Mouse (Mus musculus): ENCODE results near the gene Hrh1. TPM values are rescaled to one million over a fixed set of nuclear protein-coding genes. Genes with fewer than 3 reads are reported as not detected.

Gene Hrh1
- polyA plus RNA-seq, 1 experiment from 2014 or later = not detected

GRCm38 (mm10) chr6:114411913-114412312 lies 14.2 kb downstream of the Hrh1 start:
- no peak overlapping the region for H3K27ac ChIP-seq (replicated peaks; ENCODE audit: low read depth, low read length)
- no peak overlapping the region for H3K4me3 ChIP-seq (ENCODE audit: low read depth, low read length)
- ATAC-seq (ENCODE audit: insufficient number of reproducible peaks, low FRiP score, low TSS enrichment, low read depth) (no peak), DNase-seq (ENCODE audit: low spot score) (no peak)
- no peaks in the 10 kb centered on the region for H3K27me3 ChIP-seq (ENCODE audit: control insufficient read depth, insufficient read depth, low read length)
- 56% methylated on average over 8 of the region's 8 CpGs for WGBS
- H3K4me1 ChIP-seq (ENCODE audit: control insufficient read depth, insufficient read depth, low read length) = no peaks in the 10 kb centered on the region
- no peaks in the 10 kb centered on the region for H3K36me3 ChIP-seq (ENCODE audit: control insufficient read depth, insufficient read depth, low read length)
- no peak overlapping the region for H3K9ac ChIP-seq (ENCODE audit: low read length)
- H3K9me3 ChIP-seq (ENCODE audit: control insufficient read depth, low read length) = no peaks in the 10 kb centered on the region
- no peak overlapping the region for H3K4me2 ChIP-seq (ENCODE audit: low read depth, severe bottlenecking)

DNA sequence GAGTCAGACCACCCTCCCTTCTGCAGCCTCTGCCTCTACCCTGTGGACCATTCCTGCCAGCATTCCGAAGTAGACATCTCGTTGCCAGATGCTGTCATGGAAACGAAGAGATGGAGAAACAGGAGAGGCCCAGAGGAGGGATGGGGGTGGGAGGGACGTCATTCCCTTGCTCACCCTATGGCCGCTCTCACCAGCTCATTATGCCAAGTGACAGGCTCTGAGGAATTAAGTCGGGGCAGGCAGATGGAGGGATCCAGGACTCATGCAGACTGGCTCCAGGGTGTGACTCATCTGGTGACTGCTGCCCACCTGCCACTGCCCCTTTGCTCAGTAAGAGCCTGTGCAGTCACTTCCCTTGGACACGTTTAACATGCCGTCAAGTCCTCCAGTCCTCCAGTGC lies 16.8 kb downstream of the Hrh1 start:
- no peaks in the 10 kb centered on the region for H3K36me3 ChIP-seq (ENCODE audit: control insufficient read depth, insufficient read depth, low read length)
- DNase-seq (ENCODE audit: low spot score) = no peak
- H3K27ac ChIP-seq (replicated peaks; ENCODE audit: low read depth, low read length) = no peak overlapping the region
- WGBS = 69% methylated on average over 8 of the region's 8 CpGs
- H3K27me3 ChIP-seq (ENCODE audit: control insufficient read depth, insufficient read depth, low read length) = no peaks in the 10 kb centered on the region
- H3K4me2 ChIP-seq (ENCODE audit: low read depth, severe bottlenecking) = no peak overlapping the region
- no peak overlapping the region for H3K9ac ChIP-seq (ENCODE audit: low read length)
- no peak for ATAC-seq (ENCODE audit: insufficient number of reproducible peaks, low FRiP score, low TSS enrichment, low read depth)
- no peak overlapping the region for H3K4me3 ChIP-seq (ENCODE audit: low read depth, low read length)
- H3K4me1 ChIP-seq (ENCODE audit: control insufficient read depth, insufficient read depth, low read length) = no peaks in the 10 kb centered on the region
- no peaks in the 10 kb centered on the region for H3K9me3 ChIP-seq (ENCODE audit: control insufficient read depth, low read length)

DNA sequence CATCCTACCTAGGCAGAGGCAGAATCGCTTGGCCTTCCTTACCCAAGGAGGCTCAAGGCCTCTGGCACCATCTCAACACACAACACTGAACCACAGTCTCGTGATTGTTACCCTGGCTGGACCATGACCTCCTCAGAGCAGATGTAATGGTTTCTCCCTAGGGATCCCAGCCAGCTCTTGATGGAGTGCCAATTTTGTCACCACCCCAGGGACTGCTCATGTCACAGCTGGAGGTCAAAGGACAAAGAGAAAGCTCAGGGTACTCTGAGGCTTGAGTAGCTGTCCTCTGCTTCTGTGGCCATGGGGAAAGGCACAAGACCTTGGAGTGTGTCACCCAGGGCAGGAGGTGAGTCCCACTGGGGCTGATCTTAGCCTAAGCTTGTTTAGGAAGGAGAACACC lies 20.3 kb downstream of the Hrh1 start:
- DNase-seq (ENCODE audit: low spot score) (no peak), ATAC-seq (ENCODE audit: insufficient number of reproducible peaks, low FRiP score, low TSS enrichment, low read depth) (no peak)
- no peaks in the 10 kb centered on the region for H3K36me3 ChIP-seq (ENCODE audit: control insufficient read depth, insufficient read depth, low read length)
- no peak overlapping the region for H3K4me2 ChIP-seq (ENCODE audit: low read depth, severe bottlenecking)
- H3K4me3 ChIP-seq (ENCODE audit: low read depth, low read length) = no peak overlapping the region
- H3K9me3 ChIP-seq (ENCODE audit: control insufficient read depth, low read length) = no peaks in the 10 kb centered on the region
- H3K27ac ChIP-seq (replicated peaks; ENCODE audit: low read depth, low read length) = no peak overlapping the region
- H3K27me3 ChIP-seq (ENCODE audit: control insufficient read depth, insufficient read depth, low read length) = no peaks in the 10 kb centered on the region
- 56% methylated on average over 2 of the region's 2 CpGs for WGBS
- H3K4me1 ChIP-seq (ENCODE audit: control insufficient read depth, insufficient read depth, low read length) = no peaks in the 10 kb centered on the region
- H3K9ac ChIP-seq (ENCODE audit: low read length) = no peak overlapping the region

DNA sequence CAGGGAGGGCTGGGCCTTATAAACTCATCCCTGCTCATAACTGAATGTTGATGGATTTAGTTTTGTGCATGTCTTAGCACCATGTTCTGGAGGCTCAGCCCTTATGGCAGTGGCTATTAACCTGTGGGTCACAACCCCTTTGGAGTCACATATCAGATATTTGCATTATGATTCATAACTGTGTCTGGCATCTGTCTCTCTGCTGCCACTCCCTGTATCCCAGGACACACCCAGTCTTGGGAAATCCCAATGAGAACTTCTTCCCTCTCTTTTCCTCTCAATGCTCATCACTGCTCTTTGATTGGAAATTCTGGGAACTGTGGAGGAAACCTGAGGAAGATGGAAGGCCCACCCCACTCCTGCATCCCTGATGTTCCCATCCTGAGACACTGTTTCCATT lies 23.3 kb downstream of the Hrh1 start:
- ATAC-seq (ENCODE audit: insufficient number of reproducible peaks, low FRiP score, low TSS enrichment, low read depth) (no peak), DNase-seq (ENCODE audit: low spot score) (no peak)
- Histone ChIP-seq H3K9ac (ENCODE audit: low read length) (no peak overlapping the region), H3K9me3 (ENCODE audit: control insufficient read depth, low read length) (no peaks in the 10 kb centered on the region), H3K27ac (replicated peaks; ENCODE audit: low read depth, low read length) (no peak overlapping the region), H3K4me1 (ENCODE audit: control insufficient read depth, insufficient read depth, low read length) (no peaks in the 10 kb centered on the region), H3K4me3 (ENCODE audit: low read depth, low read length) (no peak overlapping the region), H3K4me2 (ENCODE audit: low read depth, severe bottlenecking) (no peak overlapping the region), H3K27me3 (ENCODE audit: control insufficient read depth, insufficient read depth, low read length) (no peaks in the 10 kb centered on the region), H3K36me3 (ENCODE audit: control insufficient read depth, insufficient read depth, low read length) (no peaks in the 10 kb centered on the region)

DNA sequence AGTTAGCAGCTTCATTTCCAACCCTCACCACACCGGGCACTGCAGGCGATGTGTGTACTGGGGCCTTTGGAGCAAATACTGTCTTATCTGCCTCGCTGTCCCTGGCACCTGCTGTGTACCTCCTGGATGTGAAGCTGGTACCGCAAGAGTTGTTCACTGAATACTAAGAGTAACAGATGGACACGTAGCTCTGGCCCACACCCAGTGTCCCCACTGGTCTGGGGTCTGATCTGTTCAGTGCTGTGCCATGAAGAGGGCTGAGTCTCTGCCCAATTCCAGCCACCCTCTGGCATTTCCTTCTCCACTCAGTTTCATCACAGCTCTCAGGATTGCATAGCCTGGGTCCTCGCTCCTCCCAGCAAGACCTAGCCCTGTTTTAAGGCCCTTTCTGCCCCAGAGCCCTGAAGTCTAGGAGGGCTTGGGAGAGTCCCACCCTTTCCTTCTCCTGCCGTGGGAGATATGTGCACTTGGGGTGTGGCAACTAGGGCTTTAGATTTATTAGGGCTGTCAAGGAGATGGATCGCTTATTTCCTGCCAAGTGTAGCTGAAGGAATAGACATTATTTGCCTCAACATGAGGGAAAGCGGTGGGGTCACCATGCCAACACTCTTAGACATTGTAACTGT lies 25.4 kb downstream of the Hrh1 start:
- Histone ChIP-seq H3K4me1 (ENCODE audit: control insufficient read depth, insufficient read depth, low read length) (no peaks in the 10 kb centered on the region), H3K4me3 (ENCODE audit: low read depth, low read length) (no peak overlapping the region), H3K9ac (ENCODE audit: low read length) (no peak overlapping the region), H3K9me3 (ENCODE audit: control insufficient read depth, low read length) (no peaks in the 10 kb centered on the region), H3K27me3 (ENCODE audit: control insufficient read depth, insufficient read depth, low read length) (no peaks in the 10 kb centered on the region), H3K27ac (replicated peaks; ENCODE audit: low read depth, low read length) (no peak overlapping the region), H3K36me3 (ENCODE audit: control insufficient read depth, insufficient read depth, low read length) (no peaks in the 10 kb centered on the region), H3K4me2 (ENCODE audit: low read depth, severe bottlenecking) (no peak overlapping the region)
- WGBS = 78% methylated on average over 9 of the region's 9 CpGs
- DNase-seq (ENCODE audit: low spot score) = no peak
- ATAC-seq (ENCODE audit: insufficient number of reproducible peaks, low FRiP score, low TSS enrichment, low read depth) = no peak

GRCm38 (mm10) chr6:114425343-114425742 lies 27.6 kb downstream of the Hrh1 start:
- Histone ChIP-seq H3K36me3 (ENCODE audit: control insufficient read depth, insufficient read depth, low read length) (no peaks in the 10 kb centered on the region), H3K4me3 (ENCODE audit: low read depth, low read length) (no peak overlapping the region), H3K4me1 (ENCODE audit: control insufficient read depth, insufficient read depth, low read length) (no peaks in the 10 kb centered on the region), H3K27ac (replicated peaks; ENCODE audit: low read depth, low read length) (no peak overlapping the region), H3K9ac (ENCODE audit: low read length) (no peak overlapping the region), H3K9me3 (ENCODE audit: control insufficient read depth, low read length) (no peaks in the 10 kb centered on the region), H3K4me2 (ENCODE audit: low read depth, severe bottlenecking) (no peak overlapping the region), H3K27me3 (ENCODE audit: control insufficient read depth, insufficient read depth, low read length) (no peaks in the 10 kb centered on the region)
- DNase-seq (ENCODE audit: low spot score) (no peak), ATAC-seq (ENCODE audit: insufficient number of reproducible peaks, low FRiP score, low TSS enrichment, low read depth) (no peak)
- WGBS = 49% methylated on average over 5 of the region's 5 CpGs

DNA sequence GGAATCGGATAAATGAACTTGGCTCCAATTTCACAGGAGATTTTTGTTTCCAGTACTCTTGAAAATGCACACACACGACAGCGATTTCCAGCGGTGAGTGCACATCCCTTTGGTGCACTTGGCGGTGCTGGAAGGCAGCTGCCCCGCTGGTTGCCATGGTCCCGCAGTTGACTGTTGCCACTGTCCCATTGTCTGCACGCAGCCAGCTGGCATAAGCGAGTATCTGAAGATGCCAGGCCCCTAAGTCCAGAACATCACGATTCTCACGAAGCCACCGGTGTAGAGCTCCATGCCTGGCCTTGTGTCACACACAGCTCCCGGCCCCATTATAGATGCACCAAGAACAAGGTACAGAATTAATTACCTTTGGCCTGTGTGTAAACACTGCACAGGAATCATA lies 29.9 kb downstream of the Hrh1 start:
- no peak for DNase-seq (ENCODE audit: low spot score)
- H3K27ac ChIP-seq (replicated peaks; ENCODE audit: low read depth, low read length) = no peak overlapping the region
- no peaks in the 10 kb centered on the region for H3K9me3 ChIP-seq (ENCODE audit: control insufficient read depth, low read length)
- H3K36me3 ChIP-seq (ENCODE audit: control insufficient read depth, insufficient read depth, low read length) = no peaks in the 10 kb centered on the region
- H3K9ac ChIP-seq (ENCODE audit: low read length) = no peak overlapping the region
- no peaks in the 10 kb centered on the region for H3K27me3 ChIP-seq (ENCODE audit: control insufficient read depth, insufficient read depth, low read length)
- no peak for ATAC-seq (ENCODE audit: insufficient number of reproducible peaks, low FRiP score, low TSS enrichment, low read depth)
- H3K4me1 ChIP-seq (ENCODE audit: control insufficient read depth, insufficient read depth, low read length) = no peaks in the 10 kb centered on the region
- no peak overlapping the region for H3K4me3 ChIP-seq (ENCODE audit: low read depth, low read length)
- no peak overlapping the region for H3K4me2 ChIP-seq (ENCODE audit: low read depth, severe bottlenecking)
- WGBS = 91% methylated on average over 13 of the region's 13 CpGs

DNA sequence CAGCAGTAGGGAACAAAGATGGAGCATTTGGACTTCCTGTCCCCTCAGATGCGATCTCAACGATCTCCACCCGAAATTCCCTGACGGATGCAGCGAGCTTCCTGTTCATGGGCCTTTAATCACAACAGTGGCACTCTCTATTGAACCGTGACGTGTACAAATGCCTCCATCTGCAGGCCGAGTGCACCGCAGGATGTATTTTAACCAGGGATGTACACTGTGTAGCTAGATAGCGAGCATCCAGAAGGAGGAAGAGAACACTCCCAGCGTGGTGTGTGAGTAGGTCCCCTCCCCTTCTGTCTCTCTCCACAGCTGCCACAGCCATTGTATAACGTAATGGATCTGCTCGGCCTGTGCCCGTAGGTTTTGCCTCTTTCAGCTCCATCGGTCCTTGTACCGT lies 31.1 kb downstream of the Hrh1 start:
- H3K4me2 ChIP-seq (ENCODE audit: low read depth, severe bottlenecking) = no peak overlapping the region
- H3K27ac ChIP-seq (replicated peaks; ENCODE audit: low read depth, low read length) = no peak overlapping the region
- no peaks in the 10 kb centered on the region for H3K9me3 ChIP-seq (ENCODE audit: control insufficient read depth, low read length)
- H3K27me3 ChIP-seq (ENCODE audit: control insufficient read depth, insufficient read depth, low read length) = no peaks in the 10 kb centered on the region
- no peak for DNase-seq (ENCODE audit: low spot score)
- H3K36me3 ChIP-seq (ENCODE audit: control insufficient read depth, insufficient read depth, low read length) = no peaks in the 10 kb centered on the region
- no peak overlapping the region for H3K4me3 ChIP-seq (ENCODE audit: low read depth, low read length)
- 82% methylated on average over 16 of the region's 16 CpGs for WGBS
- ATAC-seq (ENCODE audit: insufficient number of reproducible peaks, low FRiP score, low TSS enrichment, low read depth) = no peak
- H3K9ac ChIP-seq (ENCODE audit: low read length) = no peak overlapping the region
- H3K4me1 ChIP-seq (ENCODE audit: control insufficient read depth, insufficient read depth, low read length) = no peaks in the 10 kb centered on the region

DNA sequence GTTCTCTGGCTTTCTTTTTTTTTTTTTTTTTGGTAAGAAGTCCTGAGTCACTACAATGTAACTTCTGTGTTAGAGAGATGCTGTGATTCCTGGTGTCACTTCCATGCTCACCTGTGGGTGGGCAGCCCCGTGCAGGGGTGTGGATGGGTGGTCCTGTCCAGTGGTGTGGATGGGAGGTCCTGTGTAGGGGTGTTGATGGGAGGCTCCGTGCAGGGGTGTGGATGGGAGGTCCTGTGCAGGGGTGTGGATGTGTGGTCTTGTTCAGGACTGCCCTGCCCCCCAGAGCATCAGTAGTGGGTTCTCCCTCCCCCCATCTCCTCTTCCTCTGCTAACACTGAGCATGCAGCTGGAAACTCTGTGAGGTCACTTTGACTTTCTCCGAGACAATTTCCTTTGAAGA lies 34.9 kb downstream of the Hrh1 start:
- Histone ChIP-seq H3K27ac (replicated peaks; ENCODE audit: low read depth, low read length) (no peak overlapping the region), H3K4me3 (ENCODE audit: low read depth, low read length) (no peak overlapping the region), H3K27me3 (ENCODE audit: control insufficient read depth, insufficient read depth, low read length) (no peaks in the 10 kb centered on the region), H3K4me2 (ENCODE audit: low read depth, severe bottlenecking) (no peak overlapping the region), H3K9me3 (ENCODE audit: control insufficient read depth, low read length) (no peaks in the 10 kb centered on the region), H3K9ac (ENCODE audit: low read length) (no peak overlapping the region), H3K36me3 (ENCODE audit: control insufficient read depth, insufficient read depth, low read length) (no peaks in the 10 kb centered on the region), H3K4me1 (ENCODE audit: control insufficient read depth, insufficient read depth, low read length) (no peaks in the 10 kb centered on the region)
- ATAC-seq (ENCODE audit: insufficient number of reproducible peaks, low FRiP score, low TSS enrichment, low read depth) (no peak), DNase-seq (ENCODE audit: low spot score) (no peak)
- WGBS = 36% methylated on average over 3 of the region's 3 CpGs

Data from limb, embryonic 11.5 days (tissue).